Mouse (Mus musculus): ENCODE results near the gene Ncoa1.

Ncoa1 gene

GRCm38 (mm10) chr12:4212908-4213307 lies 264.1 kb downstream of the Ncoa1 start:
- no peak for DNase-seq (ENCODE audit: inconsistent ontology term)

- no peak for DNase-seq (ENCODE audit: inconsistent ontology term)
Measured at GRCm38 (mm10) chr12:4211174-4211573, 265.8 kb downstream of the Ncoa1 start.

DNA sequence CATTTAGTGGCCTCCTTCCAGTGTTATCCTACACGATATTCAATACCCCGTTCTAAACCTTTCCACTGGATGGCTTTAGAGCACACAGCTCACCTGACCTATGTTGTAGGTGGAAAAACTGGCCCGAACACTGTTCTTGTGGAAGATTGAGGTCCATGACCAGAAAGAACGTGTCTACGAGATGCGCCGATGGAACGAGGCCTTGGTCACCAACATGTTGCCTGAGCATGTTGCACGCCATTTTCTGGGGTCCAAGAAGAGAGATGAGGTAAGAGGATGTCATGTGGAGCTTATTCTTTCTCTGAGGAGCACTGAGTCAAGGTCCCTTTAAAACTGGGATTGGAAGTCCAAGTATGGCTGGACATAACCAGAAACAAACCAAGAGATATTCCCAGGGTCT lies 267.8 kb downstream of the Ncoa1 start:
- DNase-seq (ENCODE audit: inconsistent ontology term): no peak

- peak; percentile 25 for DNase-seq (ENCODE audit: inconsistent ontology term)
Measured at GRCm38 (mm10) chr12:4208405-4209133, 268.4 kb downstream of the Ncoa1 start.

- no peak for DNase-seq (ENCODE audit: inconsistent ontology term)
Measured at GRCm38 (mm10) chr12:4206106-4206505, 270.9 kb downstream of the Ncoa1 start.

DNA sequence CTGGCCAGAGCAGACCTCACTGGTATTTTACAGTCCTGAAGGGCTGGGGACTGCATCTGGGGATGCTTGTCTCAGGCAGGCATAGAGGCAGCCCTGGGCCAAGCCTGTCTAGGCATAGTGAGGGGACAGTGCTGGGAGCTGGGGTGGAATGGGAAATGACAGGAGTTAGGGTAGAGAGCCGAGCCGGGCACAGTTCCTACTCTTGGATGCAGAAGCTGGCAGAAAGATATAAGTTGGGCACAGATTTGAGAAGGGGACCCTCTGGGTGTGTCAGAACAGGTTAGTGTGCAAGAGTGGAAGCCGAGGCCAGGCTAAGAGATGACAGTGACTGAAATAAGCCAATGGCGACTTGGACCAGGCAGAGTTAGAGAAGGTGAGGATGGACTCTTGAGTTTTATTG lies 274.8 kb downstream of the Ncoa1 start:
- no peak for DNase-seq (ENCODE audit: inconsistent ontology term)

GRCm38 (mm10) chr12:4201454-4202200 lies 275.4 kb downstream of the Ncoa1 start:
- DNase-seq (ENCODE audit: inconsistent ontology term): no peak

GRCm38 (mm10) chr12:4199271-4199670 lies 277.7 kb downstream of the Ncoa1 start:
- no peak for DNase-seq (ENCODE audit: inconsistent ontology term)

DNA sequence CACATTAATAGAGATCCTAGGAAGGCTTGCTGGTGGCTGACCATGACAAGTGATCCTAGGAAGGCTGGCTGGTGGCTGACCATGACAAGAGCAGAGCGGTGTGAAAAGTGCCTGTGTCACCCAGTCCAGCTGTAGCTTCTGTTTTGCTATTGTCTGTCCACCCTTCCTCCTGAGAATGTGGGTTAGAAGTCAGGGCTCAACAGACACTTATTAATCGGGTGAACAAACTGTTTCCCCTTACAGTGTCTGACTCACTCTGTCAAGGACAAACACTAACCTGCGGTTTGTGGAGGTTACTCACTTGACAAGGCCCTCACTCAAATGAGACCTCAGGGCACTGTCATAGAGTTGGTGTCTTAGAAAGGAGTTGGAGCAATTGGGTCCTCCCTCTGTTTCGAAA lies 278.3 kb downstream of the Ncoa1 start:
- no peak for DNase-seq (ENCODE audit: inconsistent ontology term)

Data from Muller cell, postnatal 12 days (primary cell).